ENCODE assay signal across 21 mouse cellular contexts in genomic region chr7:94926547-94927123, GRCm38 (mm10).
"Had no signal": no experiment of that assay in that cellular context is flagged by ENCODE, and none has a peak within 500 bp of the region (broad histone marks: within the 10 kb centered on the region; RNA-seq: fewer than 3 reads in every experiment).

No protein-coding gene starts in this region.

- H3K9me3 ChIP-seq: limb, embryonic 10.5 days; limb, embryonic 13.5 days; liver, embryonic 12.5 days; liver, embryonic 15.5 days; lung, embryonic 15.5 days; megakaryocyte, embryonic 14.5 days; midbrain, embryonic 10.5 days; stomach, embryonic 15.5 days had no signal

- H3K4me3 ChIP-seq: layer of hippocampus, adult 2 months; limb, embryonic 10.5 days; limb, embryonic 13.5 days; liver, embryonic 12.5 days; liver, embryonic 15.5 days; lung, embryonic 15.5 days; megakaryocyte, embryonic 14.5 days; midbrain, embryonic 10.5 days; stomach, embryonic 15.5 days had no signal

- H3K9ac ChIP-seq: limb, embryonic 13.5 days; liver, embryonic 12.5 days; liver, embryonic 15.5 days; lung, embryonic 15.5 days; stomach, embryonic 15.5 days had no signal

- H3K27me3 ChIP-seq: limb, embryonic 13.5 days; liver, embryonic 12.5 days; liver, embryonic 15.5 days; lung, embryonic 15.5 days; megakaryocyte, embryonic 14.5 days; stomach, embryonic 15.5 days had no signal

- H3K4me2 ChIP-seq: limb, embryonic 13.5 days; liver, embryonic 12.5 days; liver, embryonic 15.5 days; lung, embryonic 15.5 days; stomach, embryonic 15.5 days had no signal

- DNase-seq: kidney, postnatal 25 days; layer of hippocampus, adult 9-11 months; liver; lung, adult 18-20 months; lung, postnatal 10 days; lung, postnatal 36 days; midbrain, embryonic 14.5 days; retina, postnatal 1 day; right cerebral cortex, postnatal 25 days; spleen, adult 18-20 months; thymus, postnatal 25 days had no signal

- ATAC-seq: liver, embryonic 12.5 days had no signal

- H3K4me1 ChIP-seq: limb, embryonic 10.5 days; limb, embryonic 13.5 days; liver, embryonic 12.5 days; liver, embryonic 15.5 days; lung, embryonic 15.5 days; megakaryocyte, embryonic 14.5 days; midbrain, embryonic 10.5 days; stomach, embryonic 15.5 days had no signal

- H3K27ac ChIP-seq: kidney, postnatal 0 days; layer of hippocampus, adult 2 months; limb, embryonic 10.5 days; limb, embryonic 13.5 days; liver, embryonic 12.5 days; liver, embryonic 15.5 days; lung, embryonic 15.5 days; midbrain, embryonic 10.5 days; stomach, embryonic 15.5 days had no signal

- H3K36me3 ChIP-seq: limb, embryonic 10.5 days; limb, embryonic 13.5 days; liver, embryonic 12.5 days; liver, embryonic 15.5 days; lung, embryonic 15.5 days; midbrain, embryonic 10.5 days; stomach, embryonic 15.5 days had no signal
